Mouse (Mus musculus): ENCODE measurements around the gene Tmem29.
A peak's percentile ranks its signal among the peaks of the same experiment; 100 is the strongest.

DNA sequence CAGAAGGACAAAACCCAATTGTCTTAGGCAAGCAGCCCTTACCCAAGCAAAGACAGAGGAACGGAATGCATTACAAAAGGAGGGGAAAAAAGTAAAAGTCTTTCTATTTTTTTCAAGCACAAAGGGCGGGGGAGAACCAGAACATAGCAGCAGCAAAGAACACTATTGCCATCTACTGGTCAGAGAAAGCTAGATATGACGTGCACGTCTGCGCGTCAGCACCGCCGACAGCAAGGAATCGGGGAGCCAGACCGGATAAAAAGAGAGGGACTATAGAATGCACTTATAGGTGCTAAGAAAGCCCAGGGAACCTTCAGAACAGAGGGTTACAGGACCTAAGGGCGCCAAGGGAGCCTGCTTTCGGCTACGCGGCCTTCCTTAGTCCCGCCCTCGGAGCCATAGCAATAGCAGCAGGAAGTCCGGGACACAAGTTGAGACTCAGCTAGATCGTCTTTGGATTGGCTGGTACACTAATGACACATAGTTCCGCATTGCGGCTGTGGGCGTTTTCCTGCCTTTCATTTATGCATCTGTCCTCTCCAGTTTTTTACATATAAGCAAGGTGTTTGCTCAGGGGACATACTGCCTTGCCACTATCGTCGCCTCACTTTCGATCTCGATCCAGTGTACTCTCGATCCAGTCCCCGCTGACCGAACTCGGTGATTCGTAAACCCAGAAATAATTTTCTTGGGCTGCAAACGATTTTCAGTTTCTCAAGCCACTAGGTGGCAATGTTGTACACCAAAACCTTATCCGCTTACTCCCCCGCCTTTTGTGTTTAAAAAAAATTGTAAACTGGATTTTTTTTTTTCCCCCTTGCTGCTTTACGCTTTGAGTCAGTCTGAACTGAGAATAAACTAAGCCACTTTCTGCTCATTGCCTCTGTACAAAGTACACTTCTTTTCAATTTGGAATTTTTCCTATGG, 19.2 kb upstream of the Tmem29 start:
- TF ChIP-seq CTCF (IDR thresholded peaks at IDR 0.05; ENCODE audit: insufficient read depth, low read depth, low read length) (peak; percentile 43; the same call in 1 of the 2 replicates), POLR2A (IDR thresholded peaks at IDR 0.05; ENCODE audit: insufficient read depth, low read depth, low read length) (no peak)
